Mouse (Mus musculus) heart, embryonic 11.5 days (tissue): Measurements from ENCODE around the gene Phc2. TPM values are rescaled to one million over a fixed set of nuclear protein-coding genes. Genes with fewer than 3 reads are reported as not detected.

ENCODE experiments used
- ATAC-seq: fragments of 200-750 bp; cut with Nextera tagmentation; replicated peaks from 2 replicates; pipeline ENCODE4 v1.8.0; 2017; ENCODE audit warnings: moderate library complexity; ENCODE audit not compliant: insufficient number of reproducible peaks, low FRiP score, low TSS enrichment
- H3K27ac ChIP-seq: fragments of 300-500 bp; sonication (generic); 2 replicates; pipeline ENCODE4 v1.5.1; 2014; ENCODE audit warnings: mild to moderate bottlenecking, low read depth, low read length
- H3K27me3 ChIP-seq: fragments of 300-500 bp; sonication (generic); 2 replicates; pipeline ENCODE4 v1.6.1; 2014; ENCODE audit warnings: mild to moderate bottlenecking, low read length, mixed read lengths; ENCODE audit not compliant: control insufficient read depth, insufficient read depth
- H3K36me3 ChIP-seq: fragments of 300-500 bp; sonication (generic); 2 replicates; pipeline ENCODE4 v1.6.1; 2014; ENCODE audit warnings: mild to moderate bottlenecking, low read length, moderate library complexity, mixed read lengths; ENCODE audit not compliant: control insufficient read depth, insufficient read depth
- H3K4me1 ChIP-seq: fragments of 300-500 bp; sonication (generic); 2 replicates; pipeline ENCODE4 v1.6.1; 2014; ENCODE audit warnings: low read length; ENCODE audit not compliant: control insufficient read depth, insufficient read depth
- H3K4me2 ChIP-seq: fragments of 300-500 bp; sonication (generic); 2 replicates; pipeline ENCODE4 v1.6.1; 2014; ENCODE audit warnings: mild to moderate bottlenecking, moderate library complexity
- H3K4me3 ChIP-seq: fragments of 300-500 bp; sonication (generic); 2 replicates; pipeline ENCODE4 v1.5.1; 2014; ENCODE audit warnings: low read depth, low read length
- H3K9ac ChIP-seq: fragments of 300-500 bp; sonication (generic); 2 replicates; pipeline ENCODE4 v1.6.1; 2014; ENCODE audit warnings: mild to moderate bottlenecking, low read depth, low read length, moderate library complexity
- H3K9me3 ChIP-seq: fragments of 300-500 bp; sonication (generic); replicated peaks from 2 replicates; pipeline ENCODE4 v1.6.1; 2016; ENCODE audit warnings: low read length; ENCODE audit not compliant: control insufficient read depth
- WGBS: fragments of 180-500 bp; shearing (Covaris S2); extraction: QIAGEN DNeasy Blood & Tissue Kit; methylation state at CpG from one replicate; pipeline ENCODE4 v1.1.7; 2014; ENCODE audit not compliant: insufficient replicate concordance; 5-methylcytosine and 5-hydroxymethylcytosine counted together
- polyA plus RNA-seq: library from polyadenylated mRNA; unstranded; fragments of >200 nt; fragmentation: Nextera tagmentation; extraction: Ambion mirVana; gene quantifications from 2 replicates; pipeline ENCODE4 v1.2.1, GENCODE M21; 2014

Phc2 gene
- polyA plus RNA-seq, 1 experiment from 2014 or later: 30.8 TPM

DNA sequence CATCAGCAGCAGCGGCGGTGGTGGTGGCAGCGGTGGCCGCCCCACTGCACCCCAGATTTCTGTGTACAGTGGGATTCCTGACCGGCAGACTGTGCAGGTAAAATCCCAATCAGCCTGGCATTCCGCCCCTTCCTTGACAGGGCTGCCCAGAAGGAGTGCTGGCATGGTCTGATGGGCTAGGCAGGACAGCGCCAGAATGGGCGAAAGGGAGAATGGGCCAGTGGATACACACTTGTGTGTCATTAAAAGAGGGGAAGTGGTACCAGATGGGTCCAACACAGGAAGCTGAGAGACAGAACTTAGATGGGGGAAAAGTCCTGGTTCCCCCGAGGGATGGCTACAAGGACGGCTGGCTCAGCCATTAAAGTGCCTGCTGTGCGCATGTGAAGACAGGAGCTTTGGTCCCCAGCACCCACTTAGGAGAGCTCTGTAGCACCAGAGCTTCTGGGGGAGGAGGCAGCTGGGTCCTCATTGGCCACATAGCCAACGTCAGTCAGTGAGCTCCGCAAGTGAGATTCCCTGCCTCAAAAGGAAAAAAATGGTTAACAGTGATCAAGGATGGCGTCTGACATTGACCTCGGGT is 50.7 kb downstream of the Phc2 start:
- Histone ChIP-seq H3K36me3 (0 out of 2 replicates have a peak, but pooled peaks cover 2% of the 10 kb centered on the region), H3K4me2 (no peak overlapping the region), H3K27ac (no peak overlapping the region), H3K4me3 (no peak overlapping the region), H3K9ac (no peak overlapping the region), H3K9me3 (no peaks in the 10 kb centered on the region), H3K4me1 (peaks cover 8% of the 10 kb centered on the region), H3K27me3 (peaks cover 24% of the 10 kb centered on the region)
- WGBS: 78% methylated on average over 15 of the region's 15 CpGs
- no peak for ATAC-seq

DNA sequence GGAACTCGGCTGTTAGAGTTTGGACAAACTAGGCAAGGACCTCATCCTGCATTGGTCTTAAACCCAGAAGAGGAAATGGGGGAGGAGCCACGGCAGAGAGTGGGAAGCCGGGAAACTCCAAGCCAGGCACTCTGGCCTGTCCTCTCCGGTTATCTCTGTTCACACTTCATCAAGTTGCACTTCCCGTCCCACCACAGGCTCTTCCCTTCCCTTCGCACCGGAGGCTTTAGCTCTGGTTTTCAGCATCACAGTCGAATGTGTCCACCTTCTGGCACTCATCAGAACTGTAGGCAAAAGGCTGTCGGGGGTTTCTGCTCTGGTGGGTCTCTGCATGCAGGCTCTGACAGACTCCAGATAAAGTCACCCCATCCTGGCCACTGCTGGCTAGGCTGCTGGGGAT is 52.1 kb downstream of the Phc2 start:
- peaks cover 12% of the 10 kb centered on the region for H3K4me1 ChIP-seq
- H3K27me3 ChIP-seq: peaks cover 32% of the 10 kb centered on the region
- no peak overlapping the region for H3K27ac ChIP-seq
- WGBS: 4% methylated on average over 9 of the region's 9 CpGs
- H3K4me3 ChIP-seq: no peak overlapping the region
- no peak overlapping the region for H3K9ac ChIP-seq
- peak overlapping the region; percentile 12 for H3K4me2 ChIP-seq
- 0 out of 2 replicates have a peak, but pooled peaks cover 2% of the 10 kb centered on the region for H3K36me3 ChIP-seq
- peak; percentile 60 for ATAC-seq
- H3K9me3 ChIP-seq: no peaks in the 10 kb centered on the region

DNA sequence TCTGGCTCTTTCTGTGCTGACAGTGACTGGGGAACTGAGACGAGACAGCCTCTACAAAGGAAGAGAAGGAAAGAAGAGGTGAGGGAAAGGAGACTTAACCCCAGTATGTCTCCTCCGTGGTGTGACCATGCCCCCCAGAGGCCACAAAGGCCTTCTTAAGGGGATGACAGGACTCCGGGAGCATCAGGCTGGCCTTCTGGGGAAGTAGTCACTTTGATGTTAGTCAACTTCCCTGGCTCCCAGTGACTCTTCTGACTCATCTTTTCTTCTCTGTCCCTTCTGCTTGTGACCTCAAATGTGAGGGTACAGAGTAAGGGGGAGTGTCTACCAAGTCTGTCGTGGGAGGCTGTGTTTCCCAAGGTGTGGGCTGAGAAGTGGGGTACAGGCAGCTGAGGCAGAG is 52.9 kb downstream of the Phc2 start:
- Histone ChIP-seq H3K4me3 (no peak overlapping the region), H3K36me3 (0 out of 2 replicates have a peak, but pooled peaks cover 2% of the 10 kb centered on the region), H3K4me1 (peaks cover 20% of the 10 kb centered on the region), H3K27me3 (peaks cover 32% of the 10 kb centered on the region), H3K27ac (no peak overlapping the region), H3K9ac (no peak overlapping the region), H3K4me2 (no peak overlapping the region), H3K9me3 (no peaks in the 10 kb centered on the region)
- WGBS: 20% methylated on average over 4 of the region's 4 CpGs
- ATAC-seq: no peak

DNA sequence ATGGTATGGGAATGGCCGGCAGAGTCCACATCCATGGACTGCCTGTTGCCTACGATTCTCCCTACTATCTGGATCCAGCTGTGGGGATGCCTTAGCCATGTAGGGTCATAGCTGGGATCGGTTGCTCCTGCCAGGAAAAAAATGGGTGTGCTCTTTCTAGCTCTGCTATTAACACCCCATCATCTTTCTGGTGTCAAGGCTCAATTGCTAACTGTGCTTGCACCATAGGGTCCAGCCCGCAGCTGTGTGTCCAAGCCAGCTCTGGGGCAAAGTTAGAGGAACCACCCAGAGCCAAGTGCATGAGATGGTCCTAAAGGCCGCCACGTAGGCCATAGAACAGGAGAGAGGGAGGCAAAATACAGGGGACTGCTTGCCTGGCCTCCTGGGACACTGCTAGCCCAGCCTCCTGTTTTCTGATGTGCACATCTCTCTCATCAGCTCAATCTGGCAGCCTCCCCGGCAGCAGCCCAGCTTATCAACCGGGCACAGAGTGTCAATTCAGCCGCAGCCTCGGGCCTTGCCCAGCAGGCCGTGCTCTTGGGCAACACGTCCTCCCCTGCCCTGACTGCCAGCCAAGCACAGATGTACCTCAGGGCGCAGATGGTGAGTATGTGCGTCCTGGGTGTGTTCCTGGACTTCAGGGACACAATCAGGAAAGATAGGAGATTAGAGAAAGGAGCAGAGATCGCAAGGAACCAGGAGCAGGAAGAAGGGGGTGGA is 54.7 kb downstream of the Phc2 start:
- peaks cover 32% of the 10 kb centered on the region for H3K27me3 ChIP-seq
- 67% methylated on average over 15 of the region's 15 CpGs for WGBS

DNA sequence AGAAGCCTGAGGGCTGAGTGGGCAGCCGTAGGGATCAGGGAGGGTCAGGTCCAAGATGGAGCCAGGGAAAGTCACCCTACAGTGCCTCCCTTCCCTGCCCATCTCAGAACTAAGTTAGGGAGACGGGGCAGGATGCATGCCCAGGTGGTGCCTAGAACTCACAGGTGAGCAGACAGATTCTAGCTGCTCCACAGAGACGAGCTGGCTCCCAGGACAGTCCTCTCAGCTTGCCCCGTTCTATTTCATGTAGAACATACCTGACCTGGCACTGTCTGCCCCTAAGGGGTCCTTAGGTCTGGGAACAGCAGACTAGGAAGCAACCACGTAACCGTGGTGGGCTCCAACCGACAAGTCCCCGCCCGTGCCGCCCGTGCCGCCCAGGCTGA is 55.3 kb downstream of the Phc2 start:
- peaks cover 29% of the 10 kb centered on the region for H3K27me3 ChIP-seq
- H3K9me3 ChIP-seq: no peaks in the 10 kb centered on the region
- H3K27ac ChIP-seq: no peak overlapping the region
- no peak overlapping the region for H3K4me3 ChIP-seq
- H3K36me3 ChIP-seq: 0 out of 2 replicates have a peak, but pooled peaks cover 2% of the 10 kb centered on the region
- no peak overlapping the region for H3K4me2 ChIP-seq
- H3K4me1 ChIP-seq: peaks cover 23% of the 10 kb centered on the region
- WGBS: 80% methylated on average over 12 of the region's 12 CpGs
- no peak overlapping the region for H3K9ac ChIP-seq
- no peak for ATAC-seq

More for the DNA sequence above, 54.7 kb downstream of the Phc2 start:
- Histone ChIP-seq H3K4me3 (no peak overlapping the region), H3K9me3 (no peaks in the 10 kb centered on the region), H3K9ac (no peak overlapping the region), H3K4me2 (no peak overlapping the region), H3K4me1 (peaks cover 23% of the 10 kb centered on the region), H3K36me3 (0 out of 2 replicates have a peak, but pooled peaks cover 2% of the 10 kb centered on the region), H3K27ac (no peak overlapping the region)
- ATAC-seq: no peak

DNA sequence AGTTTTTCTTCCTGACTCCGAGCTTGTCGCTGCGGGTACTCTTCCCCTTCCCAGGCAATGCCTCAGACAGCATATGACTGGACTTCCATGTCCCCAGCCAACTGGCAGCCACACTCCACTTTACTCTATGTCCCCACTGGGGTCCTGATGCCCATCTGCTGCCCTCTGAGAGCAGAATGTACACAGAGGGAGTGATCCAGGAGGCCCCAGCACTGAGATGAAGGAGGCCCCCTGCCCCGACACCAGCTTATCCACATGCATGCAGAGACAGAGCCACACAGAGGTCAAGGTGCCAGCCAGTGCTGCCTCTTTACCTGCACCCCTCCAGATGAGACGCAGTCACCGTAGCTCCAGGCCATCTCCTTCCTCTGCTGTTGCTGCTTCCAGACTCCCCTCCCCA is 55.8 kb downstream of the Phc2 start:
- Histone ChIP-seq H3K4me2 (no peak overlapping the region), H3K27ac (no peak overlapping the region), H3K36me3 (0 out of 2 replicates have a peak, but pooled peaks cover 2% of the 10 kb centered on the region), H3K4me1 (peaks cover 27% of the 10 kb centered on the region), H3K9me3 (no peaks in the 10 kb centered on the region), H3K27me3 (peaks cover 29% of the 10 kb centered on the region), H3K9ac (no peak overlapping the region), H3K4me3 (no peak overlapping the region)
- ATAC-seq: no peak
- WGBS: 84% methylated on average over 6 of the region's 6 CpGs

DNA sequence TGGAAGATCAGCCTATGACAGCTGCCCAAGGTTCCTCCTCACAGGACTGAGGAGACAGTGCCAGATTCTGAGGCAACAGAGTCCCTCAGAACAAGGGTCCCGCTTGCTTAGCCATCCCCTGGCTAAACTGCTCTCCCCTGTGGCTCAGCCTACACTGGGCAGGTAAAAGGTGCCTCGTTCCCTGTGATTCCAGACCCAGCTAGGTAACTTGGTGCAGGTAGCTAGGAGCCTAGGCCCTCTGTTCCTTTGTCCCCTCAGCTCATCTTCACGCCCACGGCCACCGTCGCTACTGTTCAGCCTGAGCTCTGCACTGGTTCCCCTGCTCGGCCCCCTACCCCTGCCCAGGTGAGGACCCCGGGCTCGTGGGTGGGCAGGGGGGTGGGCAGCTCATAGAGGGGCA is 56.3 kb downstream of the Phc2 start:
- H3K27me3 ChIP-seq: peaks cover 29% of the 10 kb centered on the region
- WGBS: 67% methylated on average over 9 of the region's 9 CpGs
- H3K36me3 ChIP-seq: 0 out of 2 replicates have a peak, but pooled peaks cover 2% of the 10 kb centered on the region
- peaks cover 32% of the 10 kb centered on the region for H3K4me1 ChIP-seq
- no peaks in the 10 kb centered on the region for H3K9me3 ChIP-seq
- no peak overlapping the region; the same call in 1 of the 2 replicates for H3K4me3 ChIP-seq
- no peak overlapping the region for H3K4me2 ChIP-seq
- H3K9ac ChIP-seq: no peak overlapping the region
- ATAC-seq: no peak
- H3K27ac ChIP-seq: no peak overlapping the region

DNA sequence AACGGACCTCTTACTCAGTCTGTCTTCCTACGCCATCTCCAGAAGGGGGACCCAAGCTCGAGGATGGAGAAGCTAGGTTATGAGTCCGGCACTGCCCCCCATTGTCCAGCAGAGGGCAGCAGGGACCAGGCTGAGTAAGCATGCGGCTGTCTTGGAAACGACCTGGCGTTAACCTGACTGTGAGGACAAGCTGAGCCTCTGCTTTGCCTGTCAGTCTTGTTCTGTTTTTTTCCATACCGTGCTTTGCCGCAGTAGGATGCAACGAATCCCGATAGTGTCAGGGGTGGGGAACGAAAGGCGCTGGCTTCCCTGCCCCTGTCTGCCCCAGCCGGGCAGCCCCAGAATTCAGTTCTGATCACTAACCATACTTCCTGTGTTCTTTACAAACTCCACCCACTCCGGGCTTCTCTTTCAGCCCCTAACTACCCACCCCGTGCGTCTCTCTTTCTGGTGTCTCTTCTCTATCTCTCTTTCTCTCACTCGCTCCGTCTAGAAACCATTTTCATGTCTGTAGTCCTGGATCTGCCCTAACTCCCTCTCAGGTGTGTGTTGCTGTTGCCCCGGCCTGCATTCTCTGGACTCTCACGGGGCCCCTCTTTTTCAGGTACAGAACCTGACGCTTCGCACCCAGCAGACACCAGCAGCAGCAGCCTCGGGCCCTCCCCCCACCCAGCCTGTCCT is 57.1 kb downstream of the Phc2 start:
- 4% methylated on average over 24 of the region's 24 CpGs for WGBS
- Histone ChIP-seq H3K4me2 (peak overlapping the region; percentile 76), H3K4me1 (peaks cover 34% of the 10 kb centered on the region), H3K9me3 (no peaks in the 10 kb centered on the region), H3K27ac (no peak overlapping the region), H3K36me3 (0 out of 2 replicates have a peak, but pooled peaks cover 2% of the 10 kb centered on the region), H3K27me3 (peaks cover 29% of the 10 kb centered on the region), H3K9ac (peak overlapping the region; percentile 59; the same call in 1 of the 2 replicates), H3K4me3 (peak overlapping the region; percentile 41)
- ATAC-seq: peak; percentile 52
